Mouse (Mus musculus) neural tube, embryonic 12.5 days (tissue): ENCODE data around the gene Gucy2g. TPM values are rescaled to one million over a fixed set of nuclear protein-coding genes. Genes with fewer than 3 reads are reported as not detected.

Experiments
- ATAC-seq: fragments of 200-750 bp; cut with Nextera tagmentation; 2 replicates; pipeline ENCODE4 v1.8.0; 2017; ENCODE audit warnings: low read depth, mild to moderate bottlenecking, moderate TSS enrichment, moderate library complexity; ENCODE audit not compliant: low FRiP score
- H3K27ac ChIP-seq: fragments of 300-500 bp; sonication (generic); 2 replicates; pipeline ENCODE4 v1.5.1; 2016
- H3K27me3 ChIP-seq: fragments of 300-500 bp; sonication (generic); replicated peaks from 2 replicates; pipeline ENCODE4 v1.6.1; 2016; ENCODE audit warnings: mild to moderate bottlenecking
- H3K36me3 ChIP-seq: fragments of 300-500 bp; sonication (generic); 2 replicates; pipeline ENCODE4 v1.6.1; 2016; ENCODE audit warnings: mild to moderate bottlenecking
- H3K4me1 ChIP-seq: fragments of 300-500 bp; sonication (generic); 2 replicates; pipeline ENCODE4 v1.6.1; 2016
- H3K4me2 ChIP-seq: fragments of 300-500 bp; sonication (generic); replicated peaks from 2 replicates; pipeline ENCODE4 v1.6.1; 2016; ENCODE audit warnings: mild to moderate bottlenecking
- H3K4me3 ChIP-seq: fragments of 300-500 bp; sonication (generic); 2 replicates; pipeline ENCODE4 v1.5.1; 2016
- H3K9ac ChIP-seq: fragments of 300-500 bp; sonication (generic); 2 replicates; pipeline ENCODE4 v1.6.1; 2016; ENCODE audit warnings: mild to moderate bottlenecking
- H3K9me3 ChIP-seq: fragments of 300-500 bp; sonication (generic); 2 replicates; pipeline ENCODE4 v1.6.1; 2016; ENCODE audit warnings: mild to moderate bottlenecking
- WGBS: fragments of 180-500 bp; shearing (Covaris S2); methylation state at CpG from one replicate; pipeline ENCODE4 v1.1.7; 2016; 5-methylcytosine and 5-hydroxymethylcytosine counted together
- polyA plus RNA-seq: library from polyadenylated mRNA; unstranded; fragments of >200 nt; fragmentation: Nextera tagmentation; extraction: Ambion mirVana; gene quantifications from 2 replicates; pipeline ENCODE4 v1.2.1, GENCODE M21; 2016

Gucy2g gene
- polyA plus RNA-seq, 1 experiment from 2014 or later: not detected

GRCm38 (mm10) chr19:55216876-55217275 lies 24.2 kb downstream of the Gucy2g start:
- Histone ChIP-seq H3K9ac (no peak overlapping the region), H3K9me3 (no peaks in the 10 kb centered on the region), H3K4me1 (no peaks in the 10 kb centered on the region), H3K27me3 (no peaks in the 10 kb centered on the region; the same call in 1 of the 2 replicates), H3K4me3 (no peak overlapping the region), H3K36me3 (no peaks in the 10 kb centered on the region), H3K4me2 (no peak overlapping the region), H3K27ac (no peak overlapping the region)
- WGBS: 81% methylated on average over 4 of the region's 4 CpGs
- no peak for ATAC-seq

DNA sequence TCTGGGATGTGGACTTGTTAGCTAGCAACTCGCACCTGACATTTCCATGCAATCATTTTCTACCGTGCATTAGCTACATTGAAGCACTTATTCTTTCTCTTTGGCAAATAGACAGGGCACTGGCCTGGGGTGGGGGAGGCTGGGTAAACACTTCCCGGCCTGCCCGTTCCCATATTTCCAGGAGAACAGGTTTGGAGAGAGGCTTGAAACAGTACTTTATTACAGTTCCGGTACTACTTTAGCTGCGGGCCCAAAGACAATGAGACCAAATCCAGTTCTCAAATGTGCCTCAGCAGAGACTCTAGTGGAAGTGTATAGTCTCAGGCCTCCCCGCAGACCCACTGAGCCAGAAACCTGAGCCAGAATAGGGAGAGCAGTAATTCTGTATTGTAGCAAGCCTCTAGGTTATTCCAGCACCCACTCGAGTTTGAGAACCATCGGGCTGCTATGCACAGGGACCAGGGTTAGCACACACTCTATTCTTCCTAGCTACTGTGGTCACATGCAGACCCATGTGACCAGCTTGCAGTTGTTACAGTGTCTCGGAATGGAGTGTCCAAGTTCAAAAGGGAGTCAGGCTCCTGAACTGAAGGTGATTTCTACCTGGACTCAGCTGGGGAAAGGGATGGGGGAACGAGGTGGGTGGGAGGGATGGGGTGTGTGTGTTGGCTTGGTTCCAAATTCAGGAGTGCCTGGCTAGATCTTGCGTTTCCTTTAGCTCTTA lies 27.3 kb downstream of the Gucy2g start:
- ATAC-seq: no peak
- no peak overlapping the region for H3K4me3 ChIP-seq
- H3K36me3 ChIP-seq: no peaks in the 10 kb centered on the region

GRCm38 (mm10) chr19:55211698-55212097 lies 29.3 kb downstream of the Gucy2g start:
- Histone ChIP-seq H3K9me3 (no peaks in the 10 kb centered on the region), H3K4me2 (no peak overlapping the region), H3K36me3 (no peaks in the 10 kb centered on the region), H3K4me3 (no peak overlapping the region), H3K4me1 (no peaks in the 10 kb centered on the region), H3K9ac (no peak overlapping the region), H3K27me3 (no peaks in the 10 kb centered on the region), H3K27ac (no peak overlapping the region)
- 93% methylated on average over 1 of the region's 1 CpGs for WGBS
- ATAC-seq: no peak; the same call in 1 of the 2 replicates

More for the DNA sequence above, 27.3 kb downstream of the Gucy2g start:
- Histone ChIP-seq H3K27me3 (no peaks in the 10 kb centered on the region), H3K27ac (no peak overlapping the region), H3K4me1 (no peaks in the 10 kb centered on the region), H3K9me3 (no peaks in the 10 kb centered on the region), H3K9ac (no peak overlapping the region), H3K4me2 (no peak overlapping the region)
- WGBS: 86% methylated on average over 12 of the region's 12 CpGs

- H3K27ac ChIP-seq: no peak overlapping the region
- no peak for ATAC-seq
- WGBS: 87% methylated on average over 3 of the region's 3 CpGs
Observed at GRCm38 (mm10) chr19:55209084-55209483, 32.0 kb downstream of the Gucy2g start.

DNA sequence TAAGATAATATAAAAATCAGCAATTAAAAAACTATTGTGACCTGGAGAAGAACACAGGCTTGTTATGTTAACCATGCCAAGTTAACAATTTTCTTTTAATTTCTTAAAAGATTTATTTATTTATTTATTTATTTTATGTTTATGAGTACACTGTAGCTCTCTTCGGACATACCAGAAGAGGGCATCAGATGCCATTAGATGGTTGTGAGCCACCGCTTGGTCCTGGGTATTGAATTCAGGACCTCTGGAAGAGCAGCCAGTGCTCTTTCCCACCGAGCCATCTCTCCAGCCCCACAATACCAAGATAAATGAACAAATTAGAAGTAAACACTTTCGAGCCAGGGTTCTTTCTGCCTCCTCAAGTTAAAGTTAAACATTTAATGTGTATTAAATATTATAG lies 32.4 kb downstream of the Gucy2g start:
- H3K9me3 ChIP-seq: no peaks in the 10 kb centered on the region
- no peak for ATAC-seq
- H3K4me2 ChIP-seq: no peak overlapping the region
- H3K9ac ChIP-seq: no peak overlapping the region
- no peaks in the 10 kb centered on the region for H3K36me3 ChIP-seq
- no peak overlapping the region for H3K27ac ChIP-seq
- WGBS: 81% methylated on average over 4 of the region's 4 CpGs
- no peaks in the 10 kb centered on the region for H3K4me1 ChIP-seq
- no peaks in the 10 kb centered on the region; the same call in 1 of the 2 replicates for H3K27me3 ChIP-seq
- no peak overlapping the region for H3K4me3 ChIP-seq

More at GRCm38 (mm10) chr19:55209084-55209483, 32.0 kb downstream of the Gucy2g start:
- H3K4me3 ChIP-seq: no peak overlapping the region
- H3K9me3 ChIP-seq: no peaks in the 10 kb centered on the region
- no peak overlapping the region for H3K4me2 ChIP-seq
- no peaks in the 10 kb centered on the region for H3K36me3 ChIP-seq
- no peaks in the 10 kb centered on the region for H3K4me1 ChIP-seq
- no peak overlapping the region for H3K9ac ChIP-seq
- H3K27me3 ChIP-seq: no peaks in the 10 kb centered on the region; the same call in 1 of the 2 replicates

- H3K36me3 ChIP-seq: no peaks in the 10 kb centered on the region
- no peak overlapping the region for H3K4me2 ChIP-seq
- H3K4me1 ChIP-seq: no peaks in the 10 kb centered on the region
- no peak overlapping the region for H3K4me3 ChIP-seq
- H3K27ac ChIP-seq: no peak overlapping the region
- H3K9me3 ChIP-seq: no peaks in the 10 kb centered on the region
- no peak overlapping the region for H3K9ac ChIP-seq
- 67% methylated on average over 25 of the region's 25 CpGs for WGBS
- H3K27me3 ChIP-seq: no peaks in the 10 kb centered on the region; the same call in 1 of the 2 replicates
- no peak for ATAC-seq
Observed at GRCm38 (mm10) chr19:55207746-55208538, 33.1 kb downstream of the Gucy2g start.

GRCm38 (mm10) chr19:55207205-55207604 lies 33.8 kb downstream of the Gucy2g start:
- Histone ChIP-seq H3K4me1 (no peaks in the 10 kb centered on the region), H3K4me3 (no peak overlapping the region), H3K27ac (no peak overlapping the region), H3K4me2 (no peak overlapping the region), H3K36me3 (no peaks in the 10 kb centered on the region), H3K9ac (no peak overlapping the region), H3K9me3 (no peaks in the 10 kb centered on the region), H3K27me3 (no peaks in the 10 kb centered on the region; the same call in 1 of the 2 replicates)
- WGBS: 55% methylated on average over 6 of the region's 6 CpGs
- ATAC-seq: no peak

- H3K27ac ChIP-seq: no peak overlapping the region
- no peak overlapping the region for H3K4me3 ChIP-seq
- no peaks in the 10 kb centered on the region; the same call in 1 of the 2 replicates for H3K27me3 ChIP-seq
- H3K4me2 ChIP-seq: no peak overlapping the region
- H3K9ac ChIP-seq: no peak overlapping the region
- WGBS: 41% methylated on average over 8 of the region's 8 CpGs
- no peaks in the 10 kb centered on the region for H3K9me3 ChIP-seq
- H3K4me1 ChIP-seq: no peaks in the 10 kb centered on the region
- no peaks in the 10 kb centered on the region for H3K36me3 ChIP-seq
- ATAC-seq: no peak
Observed at GRCm38 (mm10) chr19:55206482-55207138, 34.4 kb downstream of the Gucy2g start.

DNA sequence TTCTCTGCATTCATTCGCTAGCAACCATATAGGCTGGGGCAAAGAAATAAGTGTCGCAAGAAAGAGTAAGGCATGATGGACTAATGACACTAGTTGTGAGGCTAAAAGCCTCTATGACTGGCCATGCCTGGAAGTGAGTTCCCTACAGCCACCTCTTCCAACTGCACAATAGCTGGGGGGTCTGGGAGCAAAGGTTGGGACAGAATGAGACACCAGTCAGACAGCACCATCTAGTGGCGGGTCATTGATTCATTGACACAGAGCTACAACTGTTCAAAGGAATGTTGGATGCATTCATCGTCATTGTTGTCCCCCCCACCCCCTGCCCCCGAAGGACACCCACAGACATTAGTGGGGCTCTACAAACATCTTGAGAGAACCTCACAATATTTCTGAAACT lies 42.7 kb downstream of the Gucy2g start:
- Histone ChIP-seq H3K36me3 (no peaks in the 10 kb centered on the region), H3K9ac (no peak overlapping the region), H3K4me1 (no peaks in the 10 kb centered on the region), H3K27ac (no peak overlapping the region), H3K4me3 (no peak overlapping the region), H3K27me3 (no peaks in the 10 kb centered on the region), H3K9me3 (no peaks in the 10 kb centered on the region), H3K4me2 (peak overlapping the region; percentile 30; the same call in 1 of the 2 replicates)
- peak; percentile 63; the same call in 1 of the 2 replicates for ATAC-seq
- 36% methylated on average over 5 of the region's 5 CpGs for WGBS

DNA sequence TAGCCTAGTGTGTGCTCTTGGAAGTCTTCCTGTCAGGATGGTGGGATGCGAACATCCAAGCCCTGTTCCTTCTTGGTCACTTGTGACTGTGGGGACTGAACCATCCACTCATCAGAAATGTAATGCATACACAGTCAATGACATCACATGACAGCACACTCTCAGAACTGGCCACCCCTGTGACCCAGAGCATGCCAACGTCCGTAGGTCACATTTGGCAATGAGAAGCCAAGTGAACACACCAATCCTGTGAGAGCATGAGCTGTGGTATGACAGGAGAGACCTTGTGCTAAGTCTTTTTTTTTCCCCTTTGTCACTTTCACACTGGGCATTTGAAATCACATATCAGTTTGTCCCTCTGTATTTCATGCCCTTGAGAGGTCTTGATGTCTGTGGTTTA lies 45.5 kb downstream of the Gucy2g start:
- 84% methylated on average over 3 of the region's 3 CpGs for WGBS
- ATAC-seq: no peak
- H3K4me1 ChIP-seq: no peaks in the 10 kb centered on the region
- H3K27me3 ChIP-seq: no peaks in the 10 kb centered on the region
- H3K9ac ChIP-seq: no peak overlapping the region
- H3K4me3 ChIP-seq: no peak overlapping the region
- H3K27ac ChIP-seq: no peak overlapping the region
- no peaks in the 10 kb centered on the region for H3K9me3 ChIP-seq
- no peaks in the 10 kb centered on the region for H3K36me3 ChIP-seq
- no peak overlapping the region for H3K4me2 ChIP-seq

DNA sequence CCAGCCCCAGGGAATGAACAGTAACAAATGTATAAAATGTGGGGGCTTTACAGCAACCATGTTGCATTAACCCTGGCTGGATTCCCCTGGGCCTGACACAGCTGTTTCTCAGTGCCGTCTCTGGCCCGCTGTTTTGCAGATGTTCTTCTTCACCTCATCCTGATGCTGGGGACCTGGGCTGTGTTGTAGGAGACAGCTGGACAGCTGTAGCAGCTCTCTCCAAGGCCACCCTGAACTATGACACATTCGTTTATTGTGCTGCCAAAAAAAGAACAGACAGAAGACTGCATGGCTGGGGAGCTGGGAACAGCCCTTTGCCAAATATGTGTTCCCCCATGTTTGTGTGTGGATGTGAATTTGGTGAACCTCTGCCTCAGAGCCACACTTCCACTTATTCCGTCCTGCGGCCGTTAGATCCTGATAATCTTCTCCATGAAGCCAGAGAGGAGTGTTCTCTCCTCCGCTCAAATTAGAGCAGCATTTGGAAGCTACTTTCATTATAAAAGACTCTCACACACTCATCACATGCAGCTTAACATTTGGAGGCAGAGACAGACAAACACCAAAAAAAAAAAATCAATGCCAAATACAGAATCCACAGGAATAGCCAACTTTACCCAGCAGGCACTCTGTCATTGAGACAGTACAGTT lies 46.4 kb downstream of the Gucy2g start:
- Histone ChIP-seq H3K9ac (no peak overlapping the region), H3K4me2 (no peak overlapping the region), H3K4me1 (no peaks in the 10 kb centered on the region), H3K27ac (no peak overlapping the region), H3K36me3 (no peaks in the 10 kb centered on the region), H3K4me3 (no peak overlapping the region), H3K9me3 (no peaks in the 10 kb centered on the region), H3K27me3 (no peaks in the 10 kb centered on the region)
- ATAC-seq: no peak
- 79% methylated on average over 7 of the region's 7 CpGs for WGBS
